Mouse (Mus musculus): ENCODE results near the gene Whamm. TPM values are rescaled to one million over a fixed set of nuclear protein-coding genes. Genes with fewer than 3 reads are reported as not detected.

The Whamm gene
- total RNA-seq, 2 experiments from 2014 or later, result 7.1 to 7.7 TPM

DNA sequence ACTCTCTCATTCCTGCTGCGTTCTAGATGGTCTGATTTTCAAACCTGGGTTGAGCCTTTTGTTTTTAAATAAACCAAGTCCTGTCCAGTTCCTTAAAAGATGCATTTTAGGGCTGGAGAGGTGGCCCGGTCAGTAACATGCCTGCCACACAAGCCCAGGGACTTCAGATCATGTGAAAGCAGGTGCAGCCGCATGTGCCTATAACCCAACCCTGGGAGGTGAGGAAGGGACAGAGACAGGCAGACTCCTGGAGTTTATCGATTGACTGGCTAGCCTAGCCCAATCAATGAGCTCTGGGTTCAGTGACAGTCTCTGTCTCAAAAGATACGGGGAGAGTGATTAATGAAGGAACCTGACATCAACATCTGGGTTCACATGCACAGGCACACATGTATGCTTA is 9.9 kb upstream of the Whamm start:
- DNase-seq, result no peak
- intact Hi-C loops (cut with DNase I), result loop anchor here (10.0 kb wide), 1 partner anchor 106 kb away; the partner anchor contains the start of gene Cpeb1

GRCm38 (mm10) chr7:81563506-81564015 is 7.5 kb upstream of the Whamm start:
- intact Hi-C loops (cut with DNase I), result loop anchor here (10.0 kb wide), 1 partner anchor 109 kb away; the partner anchor contains the start of gene Cpeb1
- no peak for DNase-seq

DNA sequence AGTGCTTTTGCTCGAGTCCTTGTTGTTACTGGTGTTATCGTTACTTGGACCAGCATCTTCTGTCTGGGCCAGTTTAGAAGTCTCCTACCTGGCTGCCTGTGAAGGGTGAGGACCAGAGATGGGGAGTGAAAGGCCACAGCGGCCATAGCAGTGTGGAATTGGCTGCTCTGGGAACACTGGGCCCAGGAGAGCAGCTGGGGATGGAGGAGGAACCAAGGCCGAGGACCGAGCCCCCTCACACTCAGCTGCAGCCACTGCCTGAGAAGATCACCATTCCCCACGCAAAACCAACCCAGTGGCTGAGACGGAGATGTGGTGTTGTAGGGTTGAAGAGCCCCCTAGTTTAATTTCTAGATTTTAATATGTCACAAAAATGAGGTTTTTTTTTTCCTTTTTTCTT is 6.3 kb upstream of the Whamm start:
- no peak for DNase-seq
- intact Hi-C loops (cut with DNase I), result loop anchor here (10.0 kb wide), 1 partner anchor 110 kb away; the partner anchor contains the start of gene Cpeb1

GRCm38 (mm10) chr7:81565381-81566055 is 5.5 kb upstream of the Whamm start:
- no peak for DNase-seq

GRCm38 (mm10) chr7:81566332-81566731 is 4.7 kb upstream of the Whamm start:
- intact Hi-C loops (cut with DNase I), result loop anchor here (10.0 kb wide), 1 partner anchor 112 kb away; the partner anchor contains the start of gene Cpeb1
- DNase-seq, result no peak

More at GRCm38 (mm10) chr7:81565381-81566055, 5.5 kb upstream of the Whamm start:
- intact Hi-C loops (cut with DNase I), result loop anchor here (10.0 kb wide), 1 partner anchor 111 kb away; the partner anchor contains the start of gene Cpeb1

DNA sequence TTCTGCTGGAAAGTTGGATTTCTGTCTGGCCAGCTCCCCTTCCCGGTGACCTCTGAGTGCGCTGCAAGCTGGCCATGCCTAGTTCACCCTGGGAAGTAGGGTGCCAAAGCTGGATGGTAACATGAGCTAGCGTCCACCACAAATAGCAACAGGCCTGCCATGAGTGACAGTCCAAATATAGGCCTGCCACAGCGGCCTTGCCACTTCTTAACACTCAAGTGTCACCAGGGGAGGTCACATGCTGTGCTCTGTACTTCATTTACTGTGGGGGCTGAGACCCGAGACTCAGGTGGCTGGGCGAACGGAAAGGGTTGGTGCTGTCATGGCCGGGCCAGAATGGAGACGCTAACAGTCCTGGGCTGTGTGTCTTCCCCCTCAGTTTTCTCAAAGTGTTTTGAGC is 4.2 kb upstream of the Whamm start, which contains the start of gene Fsd2:
TSS of gene Fsd2 (minus strand) at position 53 of the 400 bp plus-strand sequence.
- intact Hi-C loops (cut with DNase I), result loop anchor here (10.0 kb wide), 1 partner anchor 112 kb away; the partner anchor contains the start of gene Cpeb1
- DNase-seq, result peak in 1 of 2 experiments; percentile 45

DNA sequence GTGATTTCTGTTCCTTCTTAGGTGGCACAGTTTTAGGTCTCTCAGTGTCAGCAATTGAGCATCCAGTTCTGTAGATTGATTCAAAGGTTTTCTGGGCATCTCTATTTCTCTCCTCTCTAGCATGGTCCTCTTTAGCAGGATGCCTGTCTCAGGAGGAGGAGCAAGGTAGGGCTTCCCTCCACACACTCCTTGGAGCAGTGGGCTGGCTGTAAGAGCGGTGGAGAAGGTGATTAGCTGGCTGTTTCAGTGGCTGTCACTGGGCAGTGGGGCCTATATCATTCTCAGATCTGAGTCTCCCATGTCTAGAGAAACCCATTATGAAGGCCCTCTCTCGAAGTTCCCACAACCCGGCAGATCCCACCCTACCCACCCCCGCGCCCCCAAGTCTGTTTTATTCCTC is 3.7 kb upstream of the Whamm start:
- intact Hi-C loops (cut with DNase I), result loop anchor here (10.0 kb wide), 1 partner anchor 113 kb away; the partner anchor contains the start of gene Cpeb1
- DNase-seq, result no peak

DNA sequence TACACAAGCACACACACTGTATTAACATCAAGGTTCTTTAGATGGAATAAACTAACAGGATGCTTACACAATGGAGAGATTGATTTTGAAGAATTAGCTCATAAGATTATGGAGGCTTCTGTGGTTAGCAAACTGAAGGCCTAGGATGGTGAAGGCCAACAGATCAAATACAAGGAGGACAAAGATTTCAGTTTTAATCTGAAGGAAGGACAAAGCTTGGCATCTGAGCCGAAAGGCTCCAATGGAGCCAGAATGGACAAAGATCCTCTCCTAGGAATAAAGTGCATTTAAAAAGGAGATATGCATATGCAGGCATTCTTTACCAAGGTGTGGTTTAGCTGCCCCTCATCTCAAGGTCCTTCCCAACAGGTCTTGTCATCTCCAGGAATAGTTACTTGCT is 1.2 kb upstream of the Whamm start:
- intact Hi-C loops (cut with DNase I), result loop anchor here (10.0 kb wide), 1 partner anchor 115 kb away; the partner anchor contains the start of gene Cpeb1
- no peak for DNase-seq

GRCm38 (mm10) chr7:81570271-81570670 is 795 bp upstream of the Whamm start:
- intact Hi-C loops (cut with DNase I), result no loop called here
- no peak for DNase-seq

DNA sequence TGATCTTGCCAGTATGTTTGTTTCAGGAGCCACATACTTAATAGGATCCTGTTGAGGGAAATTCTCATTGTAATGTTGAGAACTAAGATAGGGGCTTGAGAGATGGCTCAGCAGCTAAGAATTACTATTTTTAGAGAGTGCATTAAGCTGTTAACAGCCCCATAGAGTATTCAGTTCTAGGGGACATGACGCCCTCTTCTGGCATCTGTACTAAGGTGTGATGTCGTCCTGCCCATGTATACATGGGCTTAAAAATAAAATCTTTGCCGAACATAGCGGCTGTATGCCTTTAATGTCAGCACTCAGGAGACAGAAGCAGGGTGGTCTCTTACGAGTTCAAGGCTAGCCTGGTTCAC is 336 bp upstream of the Whamm start:
- intact Hi-C loops (cut with DNase I), result no loop called here

GRCm38 (mm10) chr7:81571941-81572441 is 925 bp downstream of the Whamm start:
- intact Hi-C loops (cut with DNase I), result no loop called here
- no peak for DNase-seq

More for the DNA sequence above, 336 bp upstream of the Whamm start:
- no peak for DNase-seq

DNA sequence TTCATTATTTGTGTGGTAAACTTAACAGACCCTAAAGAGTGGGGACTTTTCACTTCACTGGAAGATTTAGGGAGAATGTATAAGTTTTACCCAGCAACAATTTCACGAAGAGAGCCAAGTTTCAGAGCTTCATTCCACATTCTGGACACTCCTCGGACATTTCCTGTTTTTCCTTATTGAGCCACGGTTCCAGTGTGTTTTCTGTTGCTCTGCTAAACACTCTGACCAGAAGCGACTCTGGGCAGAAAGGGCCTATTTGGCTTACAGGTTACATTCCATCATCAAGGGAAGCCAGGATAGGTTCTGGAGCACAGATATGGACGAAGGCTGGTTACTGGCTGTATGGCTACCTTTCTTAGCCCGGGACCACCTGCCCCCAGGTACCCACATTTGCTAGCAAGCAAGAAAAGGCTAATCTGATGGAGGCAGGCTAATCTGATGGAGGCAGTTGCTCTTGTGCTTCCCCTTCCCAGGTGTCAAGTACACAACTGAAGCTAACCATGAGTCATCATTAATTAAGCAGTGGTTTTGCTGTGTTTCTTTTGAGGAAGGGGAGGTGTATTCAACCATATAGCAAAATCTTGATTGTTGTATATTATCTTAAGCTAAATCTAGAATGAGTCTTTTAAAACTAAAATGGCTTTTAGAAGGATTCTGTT is 1.7 kb downstream of the Whamm start:
- no peak for DNase-seq
- intact Hi-C loops (cut with DNase I), result no loop called here

DNA sequence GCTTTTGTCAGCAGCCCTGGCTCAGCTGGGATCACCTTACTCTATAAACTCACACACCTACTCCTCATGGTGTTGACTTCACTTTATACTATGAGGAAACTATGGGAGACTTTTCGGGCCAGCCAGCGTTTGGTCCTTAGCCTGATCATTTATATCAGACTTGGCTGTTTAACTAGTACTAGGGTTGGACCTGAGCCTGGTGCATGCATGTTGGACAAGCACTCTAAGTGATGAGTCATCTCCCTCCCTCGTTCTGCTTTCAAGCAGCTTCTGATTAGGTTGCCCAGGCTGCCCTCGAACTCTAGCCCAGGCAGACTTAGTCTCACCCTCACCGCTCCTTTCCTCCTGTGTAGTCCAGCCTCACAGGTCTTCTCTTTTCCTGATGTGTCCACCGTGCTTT is 2.3 kb downstream of the Whamm start:
- intact Hi-C loops (cut with DNase I), result no loop called here
- DNase-seq, result no peak

DNA sequence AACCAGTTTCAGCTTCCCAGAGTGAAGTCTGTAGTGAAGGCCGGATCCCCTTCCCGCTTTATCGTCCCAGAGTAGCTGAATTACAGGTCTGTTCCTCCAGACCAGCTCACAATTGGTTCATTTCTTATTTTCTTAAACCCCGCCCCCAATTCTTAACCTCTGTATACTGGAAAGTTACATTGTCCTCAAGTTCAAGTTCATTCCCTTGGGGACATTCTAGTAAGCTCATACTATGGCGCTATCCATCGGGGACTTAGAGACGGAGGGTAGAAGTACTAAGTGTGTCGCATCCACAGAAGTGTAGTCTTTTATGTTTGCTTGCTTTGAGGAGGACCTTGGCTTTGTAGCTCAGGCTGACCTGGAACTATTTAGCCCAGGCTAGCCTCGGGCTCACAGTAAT is 2.8 kb downstream of the Whamm start:
- DNase-seq, result no peak
- intact Hi-C loops (cut with DNase I), result no loop called here

DNA sequence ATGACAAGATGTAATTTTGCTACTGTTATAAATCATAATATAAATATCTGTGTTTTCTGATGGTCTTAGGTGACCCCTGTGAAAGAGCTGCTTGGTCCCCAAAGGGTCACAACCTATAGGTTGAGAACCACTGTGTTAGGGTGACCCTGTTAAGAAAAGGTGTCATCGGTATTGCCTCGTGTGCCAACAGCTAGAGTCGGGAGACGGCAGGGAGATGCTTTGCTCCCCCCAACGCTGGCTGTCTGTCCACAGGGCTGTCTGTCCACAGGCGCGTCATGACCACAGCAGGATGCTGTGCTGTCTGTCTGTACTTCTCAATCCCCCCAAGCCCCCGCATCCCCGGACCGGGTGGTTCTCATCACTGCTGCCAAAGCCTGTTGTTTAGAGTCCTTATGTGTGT is 4.5 kb downstream of the Whamm start:
- intact Hi-C loops (cut with DNase I), result no loop called here
- no peak for DNase-seq

DNA sequence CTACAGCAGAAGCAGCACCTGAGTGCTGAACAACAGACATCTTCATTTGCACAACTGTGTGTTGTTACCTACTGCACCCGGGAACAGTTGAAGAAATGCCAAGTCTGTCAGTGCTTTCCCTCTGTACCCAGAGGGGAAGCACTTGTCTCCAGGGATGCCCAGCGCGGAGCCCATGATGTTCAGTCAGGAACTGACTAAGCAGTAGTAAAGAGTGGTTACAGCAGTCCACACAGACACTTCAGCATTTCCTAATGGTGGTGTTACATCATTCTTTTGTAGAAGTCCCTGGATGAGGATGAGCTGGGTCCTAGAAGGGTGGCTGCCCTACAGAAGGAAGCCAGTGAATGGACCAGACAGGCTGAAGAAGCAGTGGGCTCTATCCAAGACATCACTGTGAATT is 6.8 kb downstream of the Whamm start:
- intact Hi-C loops (cut with DNase I), result no loop called here
- DNase-seq, result no peak

GRCm38 (mm10) chr7:81578413-81578812 is 7.3 kb downstream of the Whamm start:
- intact Hi-C loops (cut with DNase I), result no loop called here
- DNase-seq, result no peak

DNA sequence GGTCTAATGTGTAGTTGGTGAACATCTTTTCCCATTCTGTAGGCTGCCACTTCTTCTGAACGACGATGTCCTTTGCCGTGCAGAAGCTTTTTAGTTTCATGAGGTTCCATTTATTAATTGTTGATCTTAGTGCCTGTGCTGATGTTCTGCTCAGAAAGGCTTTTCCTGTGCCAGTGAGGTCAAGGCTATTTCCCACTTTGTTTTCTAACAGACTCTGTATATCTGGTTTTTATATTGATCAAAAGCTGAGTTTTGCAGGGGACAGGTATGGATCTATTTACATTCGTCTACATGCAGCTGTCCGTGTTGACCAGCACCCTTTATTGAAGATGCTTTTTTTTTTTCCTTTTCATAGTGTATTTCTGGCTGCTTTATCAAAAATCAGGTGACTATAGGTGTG is 8.2 kb downstream of the Whamm start:
- intact Hi-C loops (cut with DNase I), result no loop called here
- DNase-seq, result no peak

GRCm38 (mm10) chr7:81583512-81583911 is 12.4 kb downstream of the Whamm start:
- intact Hi-C loops (cut with DNase I), result no loop called here
- DNase-seq, result no peak

DNA sequence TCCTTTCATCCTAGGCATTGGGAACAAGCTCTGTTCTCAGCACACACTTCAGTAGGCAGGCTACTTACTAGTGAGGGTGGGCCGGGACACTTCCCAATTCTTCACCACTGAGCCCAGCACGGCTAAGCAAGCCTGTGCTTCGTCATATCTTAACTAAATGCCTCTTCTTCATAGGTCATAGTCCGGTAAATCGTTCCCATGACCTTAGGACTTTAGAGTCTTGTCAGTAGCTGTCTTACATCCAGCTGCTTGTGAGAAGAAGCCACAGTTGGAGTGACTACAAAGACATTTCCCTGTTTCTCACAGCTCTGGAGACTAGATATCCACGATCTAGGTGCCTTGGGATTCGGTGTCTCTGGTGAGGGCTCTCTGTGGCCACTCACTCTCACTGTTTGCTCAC is 14.3 kb downstream of the Whamm start:
- no peak for DNase-seq
- intact Hi-C loops (cut with DNase I), result no loop called here

DNA sequence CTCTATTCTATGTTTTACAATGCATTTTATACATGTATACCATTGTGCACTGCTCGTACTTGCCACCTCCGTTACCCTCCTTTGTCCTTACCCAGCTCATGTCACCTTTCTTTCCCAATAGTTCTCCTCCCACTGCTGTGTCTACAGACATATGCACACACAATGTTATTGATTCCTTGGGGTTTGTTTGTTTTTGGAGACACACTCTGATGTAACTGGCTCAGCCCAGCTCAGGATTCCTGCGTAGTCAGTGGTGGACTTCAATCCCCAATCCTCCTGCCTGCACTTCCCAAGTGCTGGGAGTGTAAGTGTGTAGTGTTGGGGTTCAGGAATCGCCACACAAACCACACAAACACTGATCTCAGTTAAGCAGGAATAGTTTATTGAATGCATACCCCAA is 16.2 kb downstream of the Whamm start:
- no peak for DNase-seq
- intact Hi-C loops (cut with DNase I), result no loop called here
